Mouse (Mus musculus) right cerebral cortex, postnatal 4 days (tissue): ENCODE measurements at regions not wholly inside any gene's neighbourhood (a gene's known extent, or its start where the extent isn't known, plus 50 kb on each side); places are given as distances from the start of the nearest gene placed in this dataset.

Experiments used
- DNase-seq: peaks from one replicate; pipeline ENCODE4 v3.0.0-alpha.2; 2022

GRCm38 (mm10) chr3:155485487-155485886, 392.3 kb downstream of the Lrriq3 start:
- no peak for DNase-seq

GRCm38 (mm10) chr3:155487877-155488537, 394.8 kb downstream of the Lrriq3 start:
- no peak for DNase-seq

- no peak for DNase-seq
These were observed 397.4 kb downstream of the Lrriq3 start for GRCm38 (mm10) chr3:155490670-155491069.

- no peak for DNase-seq
These were observed 417.1 kb downstream of the Lrriq3 start for GRCm38 (mm10) chr3:155510161-155510857.

- no peak for DNase-seq
These were observed 420.7 kb downstream of the Lrriq3 start for GRCm38 (mm10) chr3:155513885-155514284.

GRCm38 (mm10) chr3:155529312-155529711, 436.1 kb downstream of the Lrriq3 start:
- no peak for DNase-seq

- DNase-seq = no peak
These were observed 437.6 kb downstream of the Lrriq3 start for GRCm38 (mm10) chr3:155530811-155531210.

GRCm38 (mm10) chr3:155532075-155532474, 438.8 kb downstream of the Lrriq3 start:
- no peak for DNase-seq

- DNase-seq = no peak
These were observed 455.0 kb downstream of the Lrriq3 start for GRCm38 (mm10) chr3:155548204-155548603.

- DNase-seq = no peak
These were observed 483.9 kb downstream of the Lrriq3 start for GRCm38 (mm10) chr3:155577111-155577510.

- no peak for DNase-seq
These were observed 510.8 kb downstream of the Lrriq3 start for GRCm38 (mm10) chr3:155604001-155604400.
